Mouse (Mus musculus): ENCODE measurements around the gene Nfkbia. TPM values are rescaled to one million over a fixed set of nuclear protein-coding genes. Genes with fewer than 3 reads are reported as not detected.

Nfkbia gene
- total RNA-seq (2014; rRNA removed; ENCODE audit: low replicate concordance) (65.1 and 108 TPM in 2 replicates), polyA plus RNA-seq (2015; fragmentation: Nextera tagmentation; extraction: Ambion mirVana) (67.1 and 72.4 TPM in 2 replicates)

- Histone ChIP-seq H3K9me3 (replicated peaks; ENCODE audit: control insufficient read depth, low read length) (no peaks in the 10 kb centered on the region), H3K27ac (ENCODE audit: low read depth) (peak within 1 kb of the TSS; percentile 100), H3K4me1 (ENCODE audit: control insufficient read depth, insufficient read depth) (peaks cover 27% of the 10 kb centered on the region), H3K27me3 (ENCODE audit: control insufficient read depth, insufficient read depth, low read length) (no peaks in the 10 kb centered on the region), H3K9ac (replicated peaks; ENCODE audit: low read depth, low read length) (peak within 1 kb of the TSS; percentile 94), H3K4me3 (ENCODE audit: low read depth, low read length) (peak within 1 kb of the TSS; percentile 82), H3K4me2 (ENCODE audit: low read depth, low read length) (peak within 1 kb of the TSS; percentile 83), H3K36me3 (replicated peaks; ENCODE audit: control insufficient read depth, insufficient read depth, low read length) (peaks cover 37% of the 10 kb centered on the region)
- peak; percentile 84 for ATAC-seq (ENCODE audit: insufficient read depth, low read depth)
- TF ChIP-seq EP300 (IDR thresholded peaks at IDR 0.05; ENCODE audit: low read depth): peak; percentile 76; the same call in 1 of the 2 replicates
- TF ChIP-seq CTCF (IDR thresholded peaks at IDR 0.05; ENCODE audit: low read depth): no peak; the same call in none of the 2 replicates
- peak; percentile 93 for DNase-seq (ENCODE audit: low spot score)
- WGBS: under 1% methylated on average over 46 of the region's 58 CpGs
These were observed at the start of gene Nfkbia for GRCm38 (mm10) chr12:55492184-55492898. Gene Nfkbia (minus strand): TSS chr12:55492647.

GRCm38 (mm10) chr12:55539157-55539556, 46.7 kb upstream of the Nfkbia start:
- Histone ChIP-seq H3K4me1 (ENCODE audit: control insufficient read depth, insufficient read depth) (no peaks in the 10 kb centered on the region), H3K9ac (replicated peaks; ENCODE audit: low read depth, low read length) (no peak overlapping the region), H3K4me2 (ENCODE audit: low read depth, low read length) (no peak overlapping the region), H3K4me3 (ENCODE audit: low read depth, low read length) (no peak overlapping the region), H3K36me3 (replicated peaks; ENCODE audit: control insufficient read depth, insufficient read depth, low read length) (no peaks in the 10 kb centered on the region), H3K27ac (ENCODE audit: low read depth) (no peak overlapping the region), H3K27me3 (ENCODE audit: control insufficient read depth, insufficient read depth, low read length) (peaks cover 22% of the 10 kb centered on the region), H3K9me3 (replicated peaks; ENCODE audit: control insufficient read depth, low read length) (no peaks in the 10 kb centered on the region)
- no peak for ATAC-seq (ENCODE audit: insufficient read depth, low read depth)
- WGBS: 58% methylated on average over 8 of the region's 8 CpGs
- no peak for TF ChIP-seq CTCF (IDR thresholded peaks at IDR 0.05; ENCODE audit: low read depth)
- TF ChIP-seq EP300 (IDR thresholded peaks at IDR 0.05; ENCODE audit: low read depth): no peak
- no peak for DNase-seq (ENCODE audit: low spot score)

- H3K27me3 ChIP-seq (ENCODE audit: control insufficient read depth, insufficient read depth, low read length): peaks cover 22% of the 10 kb centered on the region
- no peaks in the 10 kb centered on the region for H3K9me3 ChIP-seq (replicated peaks; ENCODE audit: control insufficient read depth, low read length)
- ATAC-seq (ENCODE audit: insufficient read depth, low read depth) (no peak), DNase-seq (ENCODE audit: low spot score) (no peak)
- no peak overlapping the region for H3K4me3 ChIP-seq (ENCODE audit: low read depth, low read length)
- no peak overlapping the region for H3K27ac ChIP-seq (ENCODE audit: low read depth)
- no peaks in the 10 kb centered on the region for H3K4me1 ChIP-seq (ENCODE audit: control insufficient read depth, insufficient read depth)
- 86% methylated on average over 1 of the region's 1 CpGs for WGBS
- H3K4me2 ChIP-seq (ENCODE audit: low read depth, low read length): no peak overlapping the region
- H3K36me3 ChIP-seq (replicated peaks; ENCODE audit: control insufficient read depth, insufficient read depth, low read length): no peaks in the 10 kb centered on the region
- no peak overlapping the region for H3K9ac ChIP-seq (replicated peaks; ENCODE audit: low read depth, low read length)
- TF ChIP-seq CTCF (IDR thresholded peaks at IDR 0.05; ENCODE audit: low read depth) (no peak), EP300 (IDR thresholded peaks at IDR 0.05; ENCODE audit: low read depth) (no peak)
These were observed 46.0 kb upstream of the Nfkbia start for GRCm38 (mm10) chr12:55538328-55538971.

DNA sequence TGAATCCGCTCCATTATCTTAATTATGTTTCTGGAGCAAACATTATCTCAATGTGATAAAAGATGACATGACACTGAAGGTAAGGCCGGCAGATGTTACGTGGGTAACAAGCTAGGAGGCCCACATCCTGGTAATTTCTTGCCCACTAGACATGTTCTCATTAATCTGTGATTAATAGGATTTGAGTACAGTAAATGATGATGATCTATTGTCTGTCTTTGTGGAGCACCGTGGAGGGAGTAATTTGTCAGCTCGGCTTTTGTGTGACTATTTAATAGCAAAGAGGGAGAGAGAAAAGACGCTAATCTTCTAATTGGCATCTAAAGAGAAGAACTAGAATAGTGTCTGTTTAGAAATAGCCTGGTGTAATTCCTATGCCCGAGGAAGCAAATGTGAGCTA, 45.3 kb upstream of the Nfkbia start:
- Histone ChIP-seq H3K9ac (replicated peaks; ENCODE audit: low read depth, low read length) (no peak overlapping the region), H3K27ac (ENCODE audit: low read depth) (no peak overlapping the region), H3K4me1 (ENCODE audit: control insufficient read depth, insufficient read depth) (no peaks in the 10 kb centered on the region), H3K4me3 (ENCODE audit: low read depth, low read length) (no peak overlapping the region), H3K9me3 (replicated peaks; ENCODE audit: control insufficient read depth, low read length) (no peaks in the 10 kb centered on the region), H3K27me3 (ENCODE audit: control insufficient read depth, insufficient read depth, low read length) (peaks cover 22% of the 10 kb centered on the region), H3K36me3 (replicated peaks; ENCODE audit: control insufficient read depth, insufficient read depth, low read length) (no peaks in the 10 kb centered on the region), H3K4me2 (ENCODE audit: low read depth, low read length) (no peak overlapping the region)
- ATAC-seq (ENCODE audit: insufficient read depth, low read depth) (no peak), DNase-seq (ENCODE audit: low spot score) (no peak)
- TF ChIP-seq CTCF (IDR thresholded peaks at IDR 0.05; ENCODE audit: low read depth) (no peak), EP300 (IDR thresholded peaks at IDR 0.05; ENCODE audit: low read depth) (no peak)
- WGBS: 67% methylated on average over 7 of the region's 7 CpGs

- H3K36me3 ChIP-seq (replicated peaks; ENCODE audit: control insufficient read depth, insufficient read depth, low read length): no peaks in the 10 kb centered on the region
- no peak for DNase-seq (ENCODE audit: low spot score)
- peaks cover 22% of the 10 kb centered on the region for H3K27me3 ChIP-seq (ENCODE audit: control insufficient read depth, insufficient read depth, low read length)
- H3K4me2 ChIP-seq (ENCODE audit: low read depth, low read length): no peak overlapping the region
- no peaks in the 10 kb centered on the region for H3K9me3 ChIP-seq (replicated peaks; ENCODE audit: control insufficient read depth, low read length)
- no peak overlapping the region for H3K4me3 ChIP-seq (ENCODE audit: low read depth, low read length)
- no peak overlapping the region for H3K27ac ChIP-seq (ENCODE audit: low read depth)
- ATAC-seq (ENCODE audit: insufficient read depth, low read depth): no peak
- no peak overlapping the region for H3K9ac ChIP-seq (replicated peaks; ENCODE audit: low read depth, low read length)
- WGBS: 7% methylated on average over 14 of the region's 14 CpGs
- no peaks in the 10 kb centered on the region for H3K4me1 ChIP-seq (ENCODE audit: control insufficient read depth, insufficient read depth)
- TF ChIP-seq CTCF (IDR thresholded peaks at IDR 0.05; ENCODE audit: low read depth) (no peak), EP300 (IDR thresholded peaks at IDR 0.05; ENCODE audit: low read depth) (no peak)
These were observed 44.2 kb upstream of the Nfkbia start for GRCm38 (mm10) chr12:55536537-55537135.
